Mouse (Mus musculus) forebrain, embryonic 12.5 days (tissue): ENCODE data around the gene H2-DMb1. TPM values are rescaled to one million over a fixed set of nuclear protein-coding genes. Genes with fewer than 3 reads are reported as not detected.

Source experiments
- ATAC-seq: fragments of 200-750 bp; cut with Nextera tagmentation; 2 replicates; pipeline ENCODE4 v1.8.0; 2017; ENCODE audit warnings: moderate TSS enrichment; ENCODE audit not compliant: low FRiP score
- H3K27ac ChIP-seq: fragments of 300-500 bp; sonication (generic); 2 replicates; pipeline ENCODE4 v1.5.1; 2016; ENCODE audit warnings: mild to moderate bottlenecking
- H3K27me3 ChIP-seq: fragments of 300-500 bp; sonication (generic); 2 replicates; pipeline ENCODE4 v1.6.1; 2016; ENCODE audit warnings: mild to moderate bottlenecking
- H3K36me3 ChIP-seq: fragments of 300-500 bp; sonication (generic); replicated peaks from 2 replicates; pipeline ENCODE4 v1.6.1; 2016; ENCODE audit warnings: mild to moderate bottlenecking
- H3K4me1 ChIP-seq: fragments of 300-500 bp; sonication (generic); 2 replicates; pipeline ENCODE4 v1.6.1; 2016
- H3K4me2 ChIP-seq: fragments of 300-500 bp; sonication (generic); 2 replicates; pipeline ENCODE4 v1.6.1; 2016; ENCODE audit warnings: mild to moderate bottlenecking, moderate library complexity
- H3K4me3 ChIP-seq: fragments of 300-500 bp; sonication (generic); replicated peaks from 2 replicates; pipeline ENCODE4 v1.5.1; 2016; ENCODE audit warnings: mild to moderate bottlenecking
- H3K9ac ChIP-seq: fragments of 300-500 bp; sonication (generic); 2 replicates; pipeline ENCODE4 v1.6.1; 2016; ENCODE audit warnings: mild to moderate bottlenecking
- H3K9me3 ChIP-seq: fragments of 300-500 bp; sonication (generic); 2 replicates; pipeline ENCODE4 v1.6.1; 2016
- WGBS: fragments of 180-500 bp; shearing (Covaris S2); methylation state at CpG from one replicate; pipeline ENCODE4 v1.1.7; 2016; 5-methylcytosine and 5-hydroxymethylcytosine counted together
- polyA plus RNA-seq: library from polyadenylated mRNA; unstranded; fragments of >200 nt; fragmentation: Nextera tagmentation; extraction: Ambion mirVana; gene quantifications from 2 replicates; pipeline ENCODE4 v1.2.1, GENCODE M21; 2016

The H2-DMb1 gene
- polyA plus RNA-seq, 1 experiment from 2014 or later = 0.38 TPM

- ATAC-seq = no peak
- no peak overlapping the region for H3K4me3 ChIP-seq
- H3K9me3 ChIP-seq = 0 out of 2 replicates have a peak, but pooled peaks cover 7% of the 10 kb centered on the region
- no peaks in the 10 kb centered on the region for H3K36me3 ChIP-seq
- no peak overlapping the region for H3K4me2 ChIP-seq
- no peak overlapping the region for H3K27ac ChIP-seq
- H3K4me1 ChIP-seq = no peaks in the 10 kb centered on the region
- no peak overlapping the region for H3K9ac ChIP-seq
- peaks cover 15% of the 10 kb centered on the region; the same call in 1 of the 2 replicates for H3K27me3 ChIP-seq
- WGBS = 23% methylated on average over 4 of the region's 4 CpGs
These were observed 17.6 kb downstream of the H2-DMb1 start for GRCm38 (mm10) chr17:34170487-34170876.

- Histone ChIP-seq H3K9ac (no peak overlapping the region), H3K27ac (no peak overlapping the region), H3K9me3 (0 out of 2 replicates have a peak, but pooled peaks cover 6% of the 10 kb centered on the region), H3K36me3 (no peaks in the 10 kb centered on the region), H3K4me3 (no peak overlapping the region), H3K4me1 (no peaks in the 10 kb centered on the region), H3K27me3 (peaks cover 15% of the 10 kb centered on the region; the same call in 1 of the 2 replicates), H3K4me2 (no peak overlapping the region)
- WGBS = 43% methylated on average over 13 of the region's 13 CpGs
- ATAC-seq = no peak
These were observed 18.1 kb downstream of the H2-DMb1 start for GRCm38 (mm10) chr17:34170877-34171498.

GRCm38 (mm10) chr17:34172528-34172927 lies 19.7 kb downstream of the H2-DMb1 start:
- 92% methylated on average over 5 of the region's 5 CpGs for WGBS

GRCm38 (mm10) chr17:34174075-34174474 lies 21.2 kb downstream of the H2-DMb1 start:
- Histone ChIP-seq H3K4me1 (no peaks in the 10 kb centered on the region), H3K27me3 (0 out of 2 replicates have a peak, but pooled peaks cover 6% of the 10 kb centered on the region), H3K27ac (no peak overlapping the region), H3K9me3 (peaks cover 6% of the 10 kb centered on the region; the same call in 1 of the 2 replicates), H3K4me3 (no peak overlapping the region), H3K9ac (no peak overlapping the region), H3K36me3 (no peaks in the 10 kb centered on the region), H3K4me2 (no peak overlapping the region)
- WGBS = 69% methylated on average over 1 of the region's 1 CpGs
- no peak for ATAC-seq

More at GRCm38 (mm10) chr17:34172528-34172927, 19.7 kb downstream of the H2-DMb1 start:
- Histone ChIP-seq H3K27ac (no peak overlapping the region), H3K4me1 (no peaks in the 10 kb centered on the region), H3K27me3 (peaks cover 15% of the 10 kb centered on the region; the same call in 1 of the 2 replicates), H3K4me2 (no peak overlapping the region), H3K4me3 (no peak overlapping the region), H3K9me3 (peaks cover 6% of the 10 kb centered on the region; the same call in 1 of the 2 replicates), H3K36me3 (no peaks in the 10 kb centered on the region), H3K9ac (no peak overlapping the region)
- no peak for ATAC-seq

GRCm38 (mm10) chr17:34177179-34177578 lies 24.3 kb downstream of the H2-DMb1 start:
- H3K4me2 ChIP-seq = no peak overlapping the region
- no peak overlapping the region for H3K9ac ChIP-seq
- no peaks in the 10 kb centered on the region for H3K36me3 ChIP-seq
- WGBS = 70% methylated on average over 4 of the region's 4 CpGs
- no peak overlapping the region for H3K27ac ChIP-seq
- H3K4me3 ChIP-seq = no peak overlapping the region
- H3K9me3 ChIP-seq = peaks cover 5% of the 10 kb centered on the region; the same call in 1 of the 2 replicates
- no peaks in the 10 kb centered on the region for H3K27me3 ChIP-seq
- H3K4me1 ChIP-seq = no peaks in the 10 kb centered on the region
- no peak for ATAC-seq

GRCm38 (mm10) chr17:34179019-34179418 lies 26.1 kb downstream of the H2-DMb1 start:
- Histone ChIP-seq H3K27ac (no peak overlapping the region), H3K4me2 (no peak overlapping the region), H3K27me3 (peaks cover 12% of the 10 kb centered on the region), H3K36me3 (no peaks in the 10 kb centered on the region), H3K9me3 (no peaks in the 10 kb centered on the region; the same call in 1 of the 2 replicates), H3K9ac (no peak overlapping the region), H3K4me1 (no peaks in the 10 kb centered on the region), H3K4me3 (no peak overlapping the region)
- WGBS = 71% methylated on average over 6 of the region's 6 CpGs
- no peak for ATAC-seq

GRCm38 (mm10) chr17:34179913-34180859 lies 27.3 kb downstream of the H2-DMb1 start:
- no peak overlapping the region for H3K27ac ChIP-seq
- no peaks in the 10 kb centered on the region; the same call in 1 of the 2 replicates for H3K9me3 ChIP-seq
- H3K27me3 ChIP-seq = peaks cover 24% of the 10 kb centered on the region
- H3K4me3 ChIP-seq = no peak overlapping the region
- 69% methylated on average over 13 of the region's 13 CpGs for WGBS
- no peak overlapping the region for H3K9ac ChIP-seq
- H3K4me2 ChIP-seq = no peak overlapping the region
- no peaks in the 10 kb centered on the region for H3K4me1 ChIP-seq
- no peaks in the 10 kb centered on the region for H3K36me3 ChIP-seq
- no peak for ATAC-seq

GRCm38 (mm10) chr17:34183564-34184219 lies 30.8 kb downstream of the H2-DMb1 start:
- Histone ChIP-seq H3K9ac (no peak overlapping the region), H3K4me2 (no peak overlapping the region), H3K4me1 (peaks cover 18% of the 10 kb centered on the region), H3K27me3 (peaks cover 57% of the 10 kb centered on the region), H3K27ac (no peak overlapping the region), H3K36me3 (no peaks in the 10 kb centered on the region), H3K4me3 (no peak overlapping the region), H3K9me3 (no peaks in the 10 kb centered on the region)
- ATAC-seq = no peak
- 81% methylated on average over 15 of the region's 15 CpGs for WGBS

- H3K9ac ChIP-seq = no peak overlapping the region
- no peak for ATAC-seq
- no peak overlapping the region for H3K4me3 ChIP-seq
- 91% methylated on average over 9 of the region's 9 CpGs for WGBS
- peaks cover 74% of the 10 kb centered on the region for H3K27me3 ChIP-seq
- no peaks in the 10 kb centered on the region for H3K36me3 ChIP-seq
- H3K9me3 ChIP-seq = no peaks in the 10 kb centered on the region
- no peak overlapping the region for H3K27ac ChIP-seq
- peaks cover 18% of the 10 kb centered on the region for H3K4me1 ChIP-seq
- H3K4me2 ChIP-seq = no peak overlapping the region
These were observed 32.7 kb downstream of the H2-DMb1 start for GRCm38 (mm10) chr17:34185526-34185925.

- H3K27me3 ChIP-seq = peaks cover 86% of the 10 kb centered on the region
- WGBS = 3% methylated on average over 14 of the region's 14 CpGs
- no peak; the same call in 1 of the 2 replicates for ATAC-seq
These were observed 34.0 kb downstream of the H2-DMb1 start for GRCm38 (mm10) chr17:34186885-34187260.

GRCm38 (mm10) chr17:34187261-34187916 lies 34.5 kb downstream of the H2-DMb1 start, which contains the start of the genes Tap1 and Psmb9:
Tap1 (plus strand) TSS chr17:34187553.
Psmb9 (minus strand) TSS chr17:34187764.
- no peaks in the 10 kb centered on the region for H3K9me3 ChIP-seq
- H3K9ac ChIP-seq = peak within 1 kb of the TSS; percentile 44
- WGBS = under 1% methylated on average over 46 of the region's 46 CpGs
- ATAC-seq = peak; percentile 98
- peaks cover 89% of the 10 kb centered on the region for H3K27me3 ChIP-seq
- H3K4me1 ChIP-seq = peaks cover 18% of the 10 kb centered on the region
- H3K36me3 ChIP-seq = no peaks in the 10 kb centered on the region
- peak within 1 kb of the TSS; percentile 45 for H3K4me3 ChIP-seq
- no peak within 1 kb of the TSS for H3K27ac ChIP-seq
- peak within 1 kb of the TSS; percentile 76 for H3K4me2 ChIP-seq

More at GRCm38 (mm10) chr17:34186885-34187260, 34.0 kb downstream of the H2-DMb1 start:
- Histone ChIP-seq H3K9me3 (no peaks in the 10 kb centered on the region), H3K4me2 (peak overlapping the region; percentile 76), H3K36me3 (no peaks in the 10 kb centered on the region), H3K4me3 (peak overlapping the region; percentile 45), H3K4me1 (peaks cover 18% of the 10 kb centered on the region), H3K27ac (no peak overlapping the region), H3K9ac (peak overlapping the region; percentile 44; the same call in 1 of the 2 replicates)
